Mouse (Mus musculus): ENCODE results near the gene Tnnc1.

The Tnnc1 gene

DNA sequence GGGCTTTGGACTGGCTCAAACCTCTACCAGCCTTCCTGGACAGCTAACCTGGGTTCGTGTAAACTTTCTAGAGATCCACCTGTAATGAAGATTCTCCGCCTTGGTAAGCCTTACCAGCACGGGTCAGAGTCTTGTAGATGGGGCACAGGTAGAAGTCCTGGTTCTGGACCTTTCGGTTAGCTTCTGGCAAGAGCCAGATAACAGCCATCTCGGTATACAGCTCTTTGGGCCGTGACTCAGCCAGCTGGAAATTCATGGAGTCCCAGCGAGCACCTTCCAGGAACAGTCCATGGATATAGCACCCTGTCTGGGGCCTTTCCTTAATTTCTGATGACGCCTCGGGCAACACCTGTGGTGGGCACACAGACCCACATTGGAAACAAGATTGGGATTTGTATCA lies 52.8 kb downstream of the Tnnc1 start:
- peak; percentile 84 for DNase-seq
